Mouse (Mus musculus) hindbrain, embryonic 12.5 days (tissue): ENCODE measurements around the gene Igf1r. TPM values are rescaled to one million over a fixed set of nuclear protein-coding genes. Genes with fewer than 3 reads are reported as not detected.

Source experiments
- ATAC-seq: fragments of 200-750 bp; cut with Nextera tagmentation; 2 replicates; pipeline ENCODE4 v1.8.0; 2017; ENCODE audit warnings: moderate TSS enrichment; ENCODE audit not compliant: low FRiP score
- H3K27ac ChIP-seq: fragments of 300-500 bp; sonication (generic); 2 replicates; pipeline ENCODE4 v1.5.1; 2016; ENCODE audit warnings: mild to moderate bottlenecking
- H3K27me3 ChIP-seq: fragments of 300-500 bp; sonication (generic); 2 replicates; pipeline ENCODE4 v1.6.1; 2016; ENCODE audit warnings: mild to moderate bottlenecking
- H3K36me3 ChIP-seq: fragments of 300-500 bp; sonication (generic); 2 replicates; pipeline ENCODE4 v1.6.1; 2016; ENCODE audit warnings: mild to moderate bottlenecking
- H3K4me1 ChIP-seq: fragments of 300-500 bp; sonication (generic); 2 replicates; pipeline ENCODE4 v1.6.1; 2016
- H3K4me2 ChIP-seq: fragments of 300-500 bp; sonication (generic); replicated peaks from 2 replicates; pipeline ENCODE4 v1.6.1; 2016; ENCODE audit warnings: mild to moderate bottlenecking
- H3K4me3 ChIP-seq: fragments of 300-500 bp; sonication (generic); 2 replicates; pipeline ENCODE4 v1.5.1; 2016; ENCODE audit warnings: mild to moderate bottlenecking
- H3K9ac ChIP-seq: fragments of 300-500 bp; sonication (generic); 2 replicates; pipeline ENCODE4 v1.6.1; 2016; ENCODE audit warnings: mild to moderate bottlenecking, moderate library complexity
- H3K9me3 ChIP-seq: fragments of 300-500 bp; sonication (generic); replicated peaks from 2 replicates; pipeline ENCODE4 v1.6.1; 2016; ENCODE audit warnings: mild to moderate bottlenecking
- WGBS: fragments of 180-500 bp; shearing (Covaris S2); methylation state at CpG from one replicate; pipeline ENCODE4 v1.1.7; 2016; 5-methylcytosine and 5-hydroxymethylcytosine counted together
- polyA plus RNA-seq: library from polyadenylated mRNA; unstranded; fragments of >200 nt; fragmentation: Nextera tagmentation; extraction: Ambion mirVana; gene quantifications from 2 replicates; pipeline ENCODE4 v1.2.1, GENCODE M21; 2016

Igf1r gene
- polyA plus RNA-seq, 1 experiment from 2014 or later: 42.3 TPM

DNA sequence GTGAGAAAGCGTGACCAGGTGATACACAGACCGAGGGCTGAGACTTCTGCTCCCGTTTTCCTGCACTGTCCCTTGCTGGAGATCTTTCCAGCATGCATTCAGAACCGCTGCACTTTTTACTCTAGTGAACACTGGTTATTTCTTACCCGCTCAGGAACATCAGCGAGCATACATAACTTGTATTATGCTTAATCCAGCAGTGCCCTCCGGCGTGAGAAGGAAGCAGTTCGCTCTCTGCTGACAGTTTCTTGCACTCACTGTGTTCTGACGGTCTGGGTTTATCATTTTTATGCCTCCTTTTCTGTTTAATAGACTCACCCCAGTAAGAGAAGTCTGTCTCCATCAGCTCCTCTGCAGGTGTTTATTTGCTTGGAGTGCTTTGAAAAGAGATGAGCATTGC, 183.4 kb downstream of the Igf1r start:
- Histone ChIP-seq H3K4me1 (peaks cover 27% of the 10 kb centered on the region), H3K4me3 (no peak overlapping the region), H3K4me2 (no peak overlapping the region), H3K36me3 (no peaks in the 10 kb centered on the region), H3K9me3 (no peaks in the 10 kb centered on the region), H3K9ac (no peak overlapping the region), H3K27me3 (no peaks in the 10 kb centered on the region), H3K27ac (no peak overlapping the region)
- ATAC-seq: no peak
- 84% methylated on average over 10 of the region's 10 CpGs for WGBS

DNA sequence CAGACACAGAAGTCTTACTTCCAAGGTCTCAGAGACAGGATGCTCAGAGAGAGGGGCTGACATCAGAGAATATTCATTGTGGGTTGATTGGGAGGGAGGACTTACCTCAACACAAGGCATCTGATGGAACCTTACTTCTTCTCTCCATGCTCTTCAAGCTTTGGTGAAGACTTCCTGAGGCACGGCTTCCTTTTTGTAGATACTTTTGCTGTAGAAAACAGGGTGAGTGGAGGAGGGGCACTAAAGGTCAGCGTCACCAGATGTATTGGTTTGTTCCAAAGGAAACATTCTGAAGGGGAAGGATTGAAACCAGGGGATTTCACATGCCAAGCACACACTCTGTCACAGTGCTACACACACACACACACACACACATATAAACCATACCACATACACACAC, 186.8 kb downstream of the Igf1r start:
- H3K4me2 ChIP-seq: no peak overlapping the region
- no peaks in the 10 kb centered on the region for H3K9me3 ChIP-seq
- ATAC-seq: no peak
- 0 out of 2 replicates have a peak, but pooled peaks cover 4% of the 10 kb centered on the region for H3K4me1 ChIP-seq
- no peak overlapping the region for H3K9ac ChIP-seq
- no peaks in the 10 kb centered on the region for H3K27me3 ChIP-seq
- no peaks in the 10 kb centered on the region for H3K36me3 ChIP-seq
- H3K27ac ChIP-seq: no peak overlapping the region
- 75% methylated on average over 2 of the region's 2 CpGs for WGBS
- H3K4me3 ChIP-seq: no peak overlapping the region

DNA sequence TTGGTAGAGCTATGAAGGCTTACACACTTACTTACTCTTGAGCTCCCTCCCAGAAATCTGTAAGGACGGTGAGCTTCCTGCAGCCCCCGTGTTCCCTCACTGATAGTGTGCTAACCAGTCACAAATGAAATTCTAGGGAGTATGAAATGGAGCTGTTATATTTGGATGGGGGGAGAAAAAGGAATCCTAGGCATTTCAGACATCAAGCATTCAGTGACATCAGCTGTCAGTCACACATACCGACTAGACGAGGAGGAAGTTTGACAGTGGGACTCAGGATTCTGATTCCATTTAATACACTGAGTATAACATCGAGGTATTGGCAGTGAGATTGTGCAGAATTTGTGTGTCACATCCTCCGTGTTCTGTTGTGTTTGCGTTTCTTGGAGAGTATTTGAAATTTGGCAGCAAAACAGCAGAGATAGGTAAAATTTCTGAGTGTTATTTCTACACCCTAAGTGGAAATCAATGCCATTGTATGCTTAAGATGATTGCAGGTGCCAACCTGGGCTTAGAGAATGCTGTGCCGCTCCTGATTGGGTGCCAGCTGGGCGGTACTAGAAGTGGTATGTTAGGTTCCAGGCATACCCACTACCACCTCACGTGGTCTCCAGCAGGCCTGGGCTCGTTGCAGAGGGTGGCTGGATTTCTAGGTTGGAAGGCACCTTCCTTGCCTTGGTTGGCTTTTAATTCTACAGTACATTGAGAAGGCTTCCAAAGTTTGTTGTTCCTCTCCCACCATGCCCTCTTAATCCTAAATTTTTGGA, 187.6 kb downstream of the Igf1r start:
- H3K4me2 ChIP-seq: no peak overlapping the region
- no peaks in the 10 kb centered on the region for H3K36me3 ChIP-seq
- no peaks in the 10 kb centered on the region for H3K27me3 ChIP-seq
- H3K27ac ChIP-seq: no peak overlapping the region
- H3K9ac ChIP-seq: no peak overlapping the region
- 0 out of 2 replicates have a peak, but pooled peaks cover 4% of the 10 kb centered on the region for H3K4me1 ChIP-seq
- no peak for ATAC-seq
- 83% methylated on average over 11 of the region's 11 CpGs for WGBS
- H3K4me3 ChIP-seq: no peak overlapping the region
- H3K9me3 ChIP-seq: no peaks in the 10 kb centered on the region

DNA sequence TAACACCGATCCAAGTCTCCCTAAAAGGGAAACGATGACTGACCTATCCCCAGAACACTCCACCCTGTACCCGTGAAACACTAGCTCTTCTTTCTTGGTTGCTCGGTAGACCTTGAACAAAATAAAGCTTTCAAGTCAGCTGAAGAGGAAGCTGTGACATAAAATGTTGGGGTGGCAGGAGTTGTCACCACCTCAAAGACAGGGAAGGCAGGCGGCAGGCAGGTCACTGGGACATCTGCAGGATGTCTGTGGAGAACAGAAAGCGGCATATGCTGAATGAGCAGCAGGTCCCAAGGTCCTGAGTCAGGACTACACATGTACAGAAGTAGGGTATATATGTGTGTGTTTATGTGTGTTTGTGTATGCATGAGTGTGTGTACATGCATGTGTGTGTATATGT, 191.6 kb downstream of the Igf1r start:
- Histone ChIP-seq H3K4me1 (peaks cover 26% of the 10 kb centered on the region), H3K9me3 (no peaks in the 10 kb centered on the region), H3K4me3 (no peak overlapping the region), H3K9ac (no peak overlapping the region), H3K36me3 (no peaks in the 10 kb centered on the region), H3K4me2 (no peak overlapping the region), H3K27ac (no peak overlapping the region), H3K27me3 (no peaks in the 10 kb centered on the region)
- no peak for ATAC-seq
- WGBS: 76% methylated on average over 6 of the region's 6 CpGs

DNA sequence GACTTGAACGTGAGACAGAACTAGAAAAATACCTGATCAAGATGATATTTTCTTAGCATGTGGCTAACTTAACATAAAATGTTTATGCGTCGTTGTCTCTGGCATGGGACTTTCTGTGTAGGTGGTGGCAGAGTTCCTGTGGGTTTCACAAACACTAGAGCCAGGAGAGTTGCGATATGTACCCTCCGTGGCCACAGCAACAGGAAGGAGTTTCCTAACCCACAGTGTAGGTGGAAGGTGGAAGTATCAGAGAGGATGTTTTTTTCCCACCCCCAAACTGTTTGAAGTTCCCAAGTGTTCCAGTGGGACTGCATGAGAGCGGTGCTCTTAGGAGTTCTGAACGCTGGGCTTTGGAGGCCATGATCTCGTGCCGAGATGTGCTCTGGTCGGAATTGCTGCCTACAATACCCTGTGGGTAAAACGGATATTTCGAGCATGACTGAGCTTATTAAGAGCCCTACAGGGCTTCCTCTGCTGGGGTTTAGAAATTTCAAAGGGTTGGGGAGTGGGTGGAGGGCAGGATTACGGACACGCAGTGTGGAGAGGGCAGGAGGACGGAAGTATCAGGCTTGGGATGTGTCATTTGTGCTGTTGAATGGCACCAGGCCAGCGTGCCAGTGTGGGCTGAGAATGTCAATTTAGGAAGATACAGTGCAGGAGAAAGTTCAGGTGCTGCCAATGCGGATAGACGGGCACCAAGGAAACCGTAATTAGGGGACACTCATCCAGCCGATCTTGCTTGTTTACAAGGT, 195.8 kb downstream of the Igf1r start:
- Histone ChIP-seq H3K9me3 (no peaks in the 10 kb centered on the region), H3K27me3 (no peaks in the 10 kb centered on the region), H3K4me2 (no peak overlapping the region), H3K4me1 (peaks cover 26% of the 10 kb centered on the region), H3K9ac (no peak overlapping the region), H3K36me3 (no peaks in the 10 kb centered on the region), H3K27ac (no peak overlapping the region), H3K4me3 (no peak overlapping the region)
- ATAC-seq: no peak
- 47% methylated on average over 20 of the region's 20 CpGs for WGBS

DNA sequence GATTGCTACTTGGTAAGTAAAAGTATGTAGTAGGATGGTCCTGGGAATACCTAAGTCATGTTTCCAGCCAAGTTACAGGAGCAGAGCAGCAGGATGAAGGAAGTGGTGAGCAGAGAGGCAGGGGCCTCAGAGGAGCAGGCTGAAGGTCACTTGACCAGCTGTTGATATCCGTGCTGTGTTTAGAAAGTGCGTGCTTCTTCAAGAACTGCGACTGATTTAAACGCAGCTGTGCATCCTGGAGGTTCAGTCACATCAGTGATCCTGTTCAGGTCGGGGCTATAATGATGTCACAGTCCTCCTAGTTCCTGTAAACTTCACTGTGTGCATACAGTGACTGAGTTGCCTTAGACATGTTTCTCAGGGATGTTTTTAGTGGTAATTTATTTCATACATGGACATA, 199.3 kb downstream of the Igf1r start:
- Histone ChIP-seq H3K9ac (no peak overlapping the region), H3K4me2 (no peak overlapping the region), H3K27me3 (no peaks in the 10 kb centered on the region), H3K4me1 (peaks cover 49% of the 10 kb centered on the region), H3K27ac (no peak overlapping the region), H3K9me3 (no peaks in the 10 kb centered on the region), H3K36me3 (no peaks in the 10 kb centered on the region), H3K4me3 (no peak overlapping the region)
- no peak for ATAC-seq
- 63% methylated on average over 5 of the region's 5 CpGs for WGBS

DNA sequence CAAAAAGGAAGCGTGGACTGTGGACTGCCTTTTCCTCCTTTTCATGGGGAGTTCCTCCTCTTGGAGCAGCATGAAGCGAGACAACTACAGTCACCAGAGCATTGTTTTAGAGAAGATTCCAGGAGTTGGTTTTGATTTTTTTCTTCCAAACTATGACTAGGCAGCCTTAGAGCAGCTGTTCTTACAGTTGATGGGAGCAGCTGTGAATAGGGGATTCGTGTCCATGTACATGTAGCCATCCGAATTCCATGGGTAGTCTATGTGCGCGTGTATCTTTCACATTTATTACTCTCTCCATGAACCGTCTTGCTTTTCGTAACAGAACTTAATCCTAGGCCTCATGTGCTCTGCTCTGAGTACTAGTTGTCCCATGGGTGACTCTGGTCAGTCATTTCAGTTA, 199.8 kb downstream of the Igf1r start:
- no peak for ATAC-seq
- Histone ChIP-seq H3K27ac (no peak overlapping the region), H3K4me2 (no peak overlapping the region), H3K4me1 (peaks cover 52% of the 10 kb centered on the region), H3K4me3 (no peak overlapping the region), H3K9me3 (no peaks in the 10 kb centered on the region), H3K9ac (no peak overlapping the region), H3K36me3 (no peaks in the 10 kb centered on the region), H3K27me3 (no peaks in the 10 kb centered on the region)
- 87% methylated on average over 8 of the region's 8 CpGs for WGBS

DNA sequence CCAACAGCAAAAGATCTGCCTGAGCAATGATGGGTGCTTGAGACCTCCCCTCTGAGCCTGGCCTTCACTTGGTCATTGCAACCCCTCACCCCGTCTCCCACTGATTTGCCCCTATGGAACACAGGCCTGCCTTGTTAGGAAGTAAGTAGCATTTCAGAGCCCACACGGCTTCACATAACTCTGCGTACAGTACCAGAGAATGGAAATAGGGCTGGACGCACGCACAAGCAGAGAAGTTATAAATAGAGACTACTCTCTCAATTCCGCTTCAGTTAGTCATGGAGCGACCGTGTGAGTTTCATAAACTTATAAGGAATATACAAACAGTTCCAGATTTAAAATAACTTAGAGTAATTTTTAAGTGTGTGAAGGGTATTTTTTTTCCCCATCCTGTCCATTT, 200.6 kb downstream of the Igf1r start:
- no peak for ATAC-seq
- Histone ChIP-seq H3K27ac (no peak overlapping the region), H3K4me3 (no peak overlapping the region), H3K9ac (no peak overlapping the region), H3K4me2 (no peak overlapping the region), H3K9me3 (no peaks in the 10 kb centered on the region), H3K36me3 (no peaks in the 10 kb centered on the region), H3K4me1 (peaks cover 45% of the 10 kb centered on the region), H3K27me3 (no peaks in the 10 kb centered on the region)
- 75% methylated on average over 8 of the region's 8 CpGs for WGBS

DNA sequence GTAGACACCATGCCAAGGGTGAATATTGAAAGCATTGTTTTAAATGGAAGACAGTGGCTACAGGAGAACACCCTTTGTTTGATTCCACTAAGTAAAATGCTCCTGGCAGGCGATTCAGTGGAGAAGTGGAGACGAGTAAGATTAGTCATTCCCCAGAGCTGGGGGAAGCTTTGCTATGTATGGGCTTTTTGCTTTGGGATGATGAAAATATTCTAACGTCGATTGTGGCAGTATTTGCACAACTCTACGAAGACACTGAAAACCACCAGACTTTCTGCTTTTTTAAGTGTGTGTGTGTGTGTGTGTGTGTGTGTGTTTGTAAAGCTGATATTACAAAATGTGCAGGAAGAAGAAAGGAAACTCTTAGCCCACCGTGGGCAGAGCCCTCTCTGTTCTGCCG, 202.0 kb downstream of the Igf1r start:
- no peak overlapping the region for H3K4me2 ChIP-seq
- H3K9ac ChIP-seq: no peak overlapping the region
- H3K4me1 ChIP-seq: peaks cover 39% of the 10 kb centered on the region
- no peaks in the 10 kb centered on the region for H3K27me3 ChIP-seq
- no peaks in the 10 kb centered on the region for H3K9me3 ChIP-seq
- H3K36me3 ChIP-seq: no peaks in the 10 kb centered on the region
- H3K4me3 ChIP-seq: no peak overlapping the region
- no peak for ATAC-seq
- WGBS: 54% methylated on average over 7 of the region's 7 CpGs
- peak overlapping the region; percentile 18; the same call in 1 of the 2 replicates for H3K27ac ChIP-seq

DNA sequence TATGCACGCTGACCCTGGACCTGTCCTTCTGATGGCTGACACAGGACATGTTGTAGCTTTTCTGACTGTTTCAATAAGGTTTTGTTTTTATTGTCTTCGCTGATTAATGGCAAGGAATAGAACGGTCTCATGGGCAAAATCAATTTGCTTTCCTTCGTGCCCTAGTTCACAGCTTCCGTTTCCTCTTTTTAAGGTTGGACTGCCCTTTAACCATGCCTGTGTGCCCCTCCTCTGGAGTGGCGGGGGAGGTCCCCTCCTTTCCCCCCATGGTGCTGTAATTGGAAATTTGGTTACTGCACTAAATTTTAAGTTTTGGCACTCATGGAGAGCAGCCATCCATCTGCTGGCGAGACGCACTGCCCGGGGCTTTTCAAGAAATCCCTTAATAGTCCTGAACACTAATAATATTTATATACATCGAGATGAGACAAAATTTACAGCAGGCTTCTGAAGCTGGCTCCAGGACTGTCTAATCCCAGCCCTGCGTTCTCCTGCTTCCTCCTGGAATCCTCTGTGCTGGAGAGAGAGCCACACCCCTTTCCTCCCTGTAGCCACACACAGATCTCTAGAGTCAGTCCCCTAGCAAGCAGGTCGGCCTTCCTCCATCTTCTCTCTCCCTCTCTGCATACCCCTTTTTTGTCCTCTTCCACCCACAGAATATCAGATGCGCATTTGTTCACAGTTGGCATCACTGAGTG, 207.6 kb downstream of the Igf1r start:
- H3K9ac ChIP-seq: no peak overlapping the region
- H3K9me3 ChIP-seq: no peaks in the 10 kb centered on the region
- peaks cover 32% of the 10 kb centered on the region for H3K4me1 ChIP-seq
- no peak overlapping the region for H3K27ac ChIP-seq
- WGBS: 42% methylated on average over 13 of the region's 13 CpGs
- ATAC-seq: no peak
- H3K4me2 ChIP-seq: no peak overlapping the region
- H3K27me3 ChIP-seq: no peaks in the 10 kb centered on the region
- H3K4me3 ChIP-seq: no peak overlapping the region
- peaks cover 5% of the 10 kb centered on the region; the same call in 1 of the 2 replicates for H3K36me3 ChIP-seq

DNA sequence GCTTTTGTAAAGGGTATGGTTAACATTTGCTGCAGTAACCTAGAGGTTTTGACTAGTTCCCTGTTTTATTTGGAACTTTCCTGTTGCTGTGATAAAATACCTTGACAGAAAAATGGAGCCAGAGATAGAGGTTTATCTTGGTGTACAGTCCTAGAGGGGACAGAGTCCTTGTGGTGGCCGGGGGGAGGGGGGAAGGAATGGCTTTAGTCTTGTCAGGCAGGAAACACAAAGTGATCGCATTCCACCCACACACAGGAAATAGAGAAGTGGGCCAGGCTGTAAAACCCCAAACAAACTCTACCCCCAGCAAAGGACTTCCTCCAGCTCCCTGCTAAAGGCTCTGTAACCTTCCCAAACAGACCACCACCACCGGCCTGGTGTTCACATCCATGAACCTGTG, 211.4 kb downstream of the Igf1r start:
- Histone ChIP-seq H3K9ac (no peak overlapping the region), H3K4me1 (peaks cover 17% of the 10 kb centered on the region), H3K36me3 (peaks cover 13% of the 10 kb centered on the region; the same call in 1 of the 2 replicates), H3K4me2 (no peak overlapping the region), H3K4me3 (no peak overlapping the region), H3K9me3 (no peaks in the 10 kb centered on the region), H3K27ac (no peak overlapping the region), H3K27me3 (no peaks in the 10 kb centered on the region)
- no peak for ATAC-seq
- 82% methylated on average over 3 of the region's 3 CpGs for WGBS

DNA sequence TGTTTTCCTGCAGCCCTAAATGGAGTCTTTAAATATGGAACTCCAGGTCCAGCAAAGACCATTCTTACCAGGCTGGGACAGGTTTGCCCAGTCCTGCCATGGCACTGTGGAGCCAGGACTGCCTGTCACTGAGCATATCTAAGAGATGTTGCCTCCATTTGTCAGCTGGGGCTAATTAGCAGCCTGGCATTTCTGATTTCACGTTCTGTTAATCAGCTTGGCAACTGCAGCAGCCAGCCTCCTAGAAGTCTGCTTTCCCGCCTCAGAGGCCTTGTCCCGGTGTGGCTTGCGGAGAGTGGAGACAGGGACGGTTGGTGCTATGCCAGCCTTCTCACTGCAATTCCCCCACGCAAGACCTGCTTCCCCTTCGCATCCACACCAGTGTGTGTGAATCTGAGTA, 220.1 kb downstream of the Igf1r start:
- 85% methylated on average over 7 of the region's 7 CpGs for WGBS
- no peak overlapping the region for H3K4me2 ChIP-seq
- H3K27ac ChIP-seq: no peak overlapping the region
- peaks cover 29% of the 10 kb centered on the region for H3K36me3 ChIP-seq
- no peaks in the 10 kb centered on the region for H3K27me3 ChIP-seq
- H3K4me3 ChIP-seq: no peak overlapping the region
- no peak overlapping the region for H3K9ac ChIP-seq
- no peaks in the 10 kb centered on the region for H3K9me3 ChIP-seq
- H3K4me1 ChIP-seq: no peaks in the 10 kb centered on the region
- no peak for ATAC-seq
